Mouse (Mus musculus): ENCODE results near the gene P4ha1. TPM values are rescaled to one million over a fixed set of nuclear protein-coding genes. Genes with fewer than 3 reads are reported as not detected.

P4ha1 gene
- polyA plus RNA-seq, 1 experiment from 2014 or later: 44.6 TPM

GRCm38 (mm10) chr10:59355020-59355419 lies 31.9 kb downstream of the P4ha1 start:
- WGBS: 88% methylated on average over 8 of the region's 8 CpGs
- H3K4me1 ChIP-seq (replicated peaks; ENCODE audit: control insufficient read depth, insufficient read depth, low read length): no peaks in the 10 kb centered on the region
- H3K27me3 ChIP-seq (ENCODE audit: control insufficient read depth, insufficient read depth, low read length): no peaks in the 10 kb centered on the region
- no peak overlapping the region for H3K4me2 ChIP-seq (replicated peaks; ENCODE audit: low read depth, low read length)
- ATAC-seq (ENCODE audit: low FRiP score): no peak
- no peaks in the 10 kb centered on the region for H3K9me3 ChIP-seq (ENCODE audit: control insufficient read depth, low read length)
- H3K36me3 ChIP-seq (ENCODE audit: control insufficient read depth, insufficient read depth, low read length): peaks cover 10% of the 10 kb centered on the region; the same call in 1 of the 2 replicates
- H3K27ac ChIP-seq (ENCODE audit: low read depth, low read length): no peak overlapping the region
- DNase-seq (ENCODE audit: low spot score): no peak
- H3K9ac ChIP-seq (ENCODE audit: low read depth, low read length): no peak overlapping the region
- H3K4me3 ChIP-seq (ENCODE audit: low read depth, low read length): no peak overlapping the region

GRCm38 (mm10) chr10:59358744-59359143 lies 35.6 kb downstream of the P4ha1 start:
- no peak overlapping the region for H3K4me2 ChIP-seq (replicated peaks; ENCODE audit: low read depth, low read length)
- H3K9me3 ChIP-seq (ENCODE audit: control insufficient read depth, low read length): no peaks in the 10 kb centered on the region
- no peak overlapping the region for H3K27ac ChIP-seq (ENCODE audit: low read depth, low read length)
- H3K27me3 ChIP-seq (ENCODE audit: control insufficient read depth, insufficient read depth, low read length): no peaks in the 10 kb centered on the region
- 92% methylated on average over 4 of the region's 4 CpGs for WGBS
- H3K9ac ChIP-seq (ENCODE audit: low read depth, low read length): no peak overlapping the region
- H3K4me3 ChIP-seq (ENCODE audit: low read depth, low read length): no peak overlapping the region
- DNase-seq (ENCODE audit: low spot score) (no peak), ATAC-seq (ENCODE audit: low FRiP score) (no peak)
- no peaks in the 10 kb centered on the region for H3K4me1 ChIP-seq (replicated peaks; ENCODE audit: control insufficient read depth, insufficient read depth, low read length)
- H3K36me3 ChIP-seq (ENCODE audit: control insufficient read depth, insufficient read depth, low read length): no peaks in the 10 kb centered on the region

GRCm38 (mm10) chr10:59363208-59363607 lies 40.1 kb downstream of the P4ha1 start:
- Histone ChIP-seq H3K4me3 (ENCODE audit: low read depth, low read length) (no peak overlapping the region), H3K9me3 (ENCODE audit: control insufficient read depth, low read length) (no peaks in the 10 kb centered on the region), H3K4me2 (replicated peaks; ENCODE audit: low read depth, low read length) (no peak overlapping the region), H3K4me1 (replicated peaks; ENCODE audit: control insufficient read depth, insufficient read depth, low read length) (no peaks in the 10 kb centered on the region), H3K36me3 (ENCODE audit: control insufficient read depth, insufficient read depth, low read length) (0 out of 2 replicates have a peak, but pooled peaks cover 3% of the 10 kb centered on the region), H3K27ac (ENCODE audit: low read depth, low read length) (no peak overlapping the region), H3K9ac (ENCODE audit: low read depth, low read length) (no peak overlapping the region), H3K27me3 (ENCODE audit: control insufficient read depth, insufficient read depth, low read length) (no peaks in the 10 kb centered on the region)
- WGBS: 93% methylated on average over 2 of the region's 2 CpGs
- ATAC-seq (ENCODE audit: low FRiP score) (no peak), DNase-seq (ENCODE audit: low spot score) (no peak)

GRCm38 (mm10) chr10:59364551-59364950 lies 41.5 kb downstream of the P4ha1 start:
- Histone ChIP-seq H3K9ac (ENCODE audit: low read depth, low read length) (no peak overlapping the region), H3K4me2 (replicated peaks; ENCODE audit: low read depth, low read length) (no peak overlapping the region), H3K4me3 (ENCODE audit: low read depth, low read length) (no peak overlapping the region), H3K36me3 (ENCODE audit: control insufficient read depth, insufficient read depth, low read length) (0 out of 2 replicates have a peak, but pooled peaks cover 7% of the 10 kb centered on the region), H3K27ac (ENCODE audit: low read depth, low read length) (no peak overlapping the region), H3K4me1 (replicated peaks; ENCODE audit: control insufficient read depth, insufficient read depth, low read length) (no peaks in the 10 kb centered on the region), H3K9me3 (ENCODE audit: control insufficient read depth, low read length) (no peaks in the 10 kb centered on the region), H3K27me3 (ENCODE audit: control insufficient read depth, insufficient read depth, low read length) (no peaks in the 10 kb centered on the region)
- no peak for ATAC-seq (ENCODE audit: low FRiP score)
- WGBS: 88% methylated on average over 3 of the region's 3 CpGs
- DNase-seq (ENCODE audit: low spot score): no peak

- Histone ChIP-seq H3K4me1 (replicated peaks; ENCODE audit: control insufficient read depth, insufficient read depth, low read length) (no peaks in the 10 kb centered on the region), H3K27me3 (ENCODE audit: control insufficient read depth, insufficient read depth, low read length) (no peaks in the 10 kb centered on the region), H3K9ac (ENCODE audit: low read depth, low read length) (no peak overlapping the region), H3K4me3 (ENCODE audit: low read depth, low read length) (no peak overlapping the region), H3K27ac (ENCODE audit: low read depth, low read length) (no peak overlapping the region), H3K36me3 (ENCODE audit: control insufficient read depth, insufficient read depth, low read length) (0 out of 2 replicates have a peak, but pooled peaks cover 7% of the 10 kb centered on the region), H3K9me3 (ENCODE audit: control insufficient read depth, low read length) (no peaks in the 10 kb centered on the region), H3K4me2 (replicated peaks; ENCODE audit: low read depth, low read length) (no peak overlapping the region)
- DNase-seq (ENCODE audit: low spot score): no peak
- 85% methylated on average over 5 of the region's 5 CpGs for WGBS
- no peak for ATAC-seq (ENCODE audit: low FRiP score)
These were observed 42.9 kb downstream of the P4ha1 start for GRCm38 (mm10) chr10:59365804-59366589.

- H3K4me2 ChIP-seq (replicated peaks; ENCODE audit: low read depth, low read length): no peak overlapping the region
- no peaks in the 10 kb centered on the region for H3K27me3 ChIP-seq (ENCODE audit: control insufficient read depth, insufficient read depth, low read length)
- H3K9me3 ChIP-seq (ENCODE audit: control insufficient read depth, low read length): no peaks in the 10 kb centered on the region
- no peaks in the 10 kb centered on the region for H3K4me1 ChIP-seq (replicated peaks; ENCODE audit: control insufficient read depth, insufficient read depth, low read length)
- ATAC-seq (ENCODE audit: low FRiP score) (no peak), DNase-seq (ENCODE audit: low spot score) (no peak)
- H3K36me3 ChIP-seq (ENCODE audit: control insufficient read depth, insufficient read depth, low read length): 0 out of 2 replicates have a peak, but pooled peaks cover 7% of the 10 kb centered on the region
- WGBS: 96% methylated on average over 4 of the region's 4 CpGs
- H3K27ac ChIP-seq (ENCODE audit: low read depth, low read length): no peak overlapping the region
- H3K4me3 ChIP-seq (ENCODE audit: low read depth, low read length): no peak overlapping the region
- H3K9ac ChIP-seq (ENCODE audit: low read depth, low read length): no peak overlapping the region
These were observed 43.6 kb downstream of the P4ha1 start for GRCm38 (mm10) chr10:59366746-59367145.

GRCm38 (mm10) chr10:59367206-59367605 lies 44.1 kb downstream of the P4ha1 start:
- H3K36me3 ChIP-seq (ENCODE audit: control insufficient read depth, insufficient read depth, low read length): 0 out of 2 replicates have a peak, but pooled peaks cover 7% of the 10 kb centered on the region
- H3K4me3 ChIP-seq (ENCODE audit: low read depth, low read length): no peak overlapping the region
- H3K4me1 ChIP-seq (replicated peaks; ENCODE audit: control insufficient read depth, insufficient read depth, low read length): no peaks in the 10 kb centered on the region
- DNase-seq (ENCODE audit: low spot score) (no peak), ATAC-seq (ENCODE audit: low FRiP score) (no peak)
- no peaks in the 10 kb centered on the region for H3K9me3 ChIP-seq (ENCODE audit: control insufficient read depth, low read length)
- H3K27me3 ChIP-seq (ENCODE audit: control insufficient read depth, insufficient read depth, low read length): no peaks in the 10 kb centered on the region
- no peak overlapping the region for H3K9ac ChIP-seq (ENCODE audit: low read depth, low read length)
- 91% methylated on average over 4 of the region's 4 CpGs for WGBS
- no peak overlapping the region for H3K27ac ChIP-seq (ENCODE audit: low read depth, low read length)
- H3K4me2 ChIP-seq (replicated peaks; ENCODE audit: low read depth, low read length): no peak overlapping the region

GRCm38 (mm10) chr10:59368729-59369128 lies 45.6 kb downstream of the P4ha1 start:
- 90% methylated on average over 8 of the region's 8 CpGs for WGBS
- no peaks in the 10 kb centered on the region for H3K9me3 ChIP-seq (ENCODE audit: control insufficient read depth, low read length)
- H3K4me1 ChIP-seq (replicated peaks; ENCODE audit: control insufficient read depth, insufficient read depth, low read length): no peaks in the 10 kb centered on the region
- DNase-seq (ENCODE audit: low spot score) (no peak), ATAC-seq (ENCODE audit: low FRiP score) (no peak)
- H3K27me3 ChIP-seq (ENCODE audit: control insufficient read depth, insufficient read depth, low read length): no peaks in the 10 kb centered on the region
- 0 out of 2 replicates have a peak, but pooled peaks cover 7% of the 10 kb centered on the region for H3K36me3 ChIP-seq (ENCODE audit: control insufficient read depth, insufficient read depth, low read length)
- H3K9ac ChIP-seq (ENCODE audit: low read depth, low read length): no peak overlapping the region
- H3K4me3 ChIP-seq (ENCODE audit: low read depth, low read length): no peak overlapping the region
- no peak overlapping the region for H3K4me2 ChIP-seq (replicated peaks; ENCODE audit: low read depth, low read length)
- no peak overlapping the region for H3K27ac ChIP-seq (ENCODE audit: low read depth, low read length)

- no peak overlapping the region for H3K27ac ChIP-seq (ENCODE audit: low read depth, low read length)
- ATAC-seq (ENCODE audit: low FRiP score) (no peak), DNase-seq (ENCODE audit: low spot score) (no peak)
- H3K4me3 ChIP-seq (ENCODE audit: low read depth, low read length): no peak overlapping the region
- no peaks in the 10 kb centered on the region for H3K4me1 ChIP-seq (replicated peaks; ENCODE audit: control insufficient read depth, insufficient read depth, low read length)
- 93% methylated on average over 9 of the region's 9 CpGs for WGBS
- H3K4me2 ChIP-seq (replicated peaks; ENCODE audit: low read depth, low read length): no peak overlapping the region
- H3K27me3 ChIP-seq (ENCODE audit: control insufficient read depth, insufficient read depth, low read length): no peaks in the 10 kb centered on the region
- H3K9me3 ChIP-seq (ENCODE audit: control insufficient read depth, low read length): no peaks in the 10 kb centered on the region
- 0 out of 2 replicates have a peak, but pooled peaks cover 7% of the 10 kb centered on the region for H3K36me3 ChIP-seq (ENCODE audit: control insufficient read depth, insufficient read depth, low read length)
- H3K9ac ChIP-seq (ENCODE audit: low read depth, low read length): no peak overlapping the region
These were observed 46.3 kb downstream of the P4ha1 start for GRCm38 (mm10) chr10:59369426-59369825.

Measured in hindbrain, embryonic 11.5 days (tissue).